Mouse (Mus musculus): Measurements from ENCODE around the gene Mcmbp. TPM values are rescaled to one million over a fixed set of nuclear protein-coding genes. Genes with fewer than 3 reads are reported as not detected.

Mcmbp gene
- total and polyA plus RNA-seq, 2 experiments from 2014 or later: 42.0 to 43.3 TPM

- WGBS: 41% methylated on average over 2 of the region's 2 CpGs
- no peaks in the 10 kb centered on the region for H3K27me3 ChIP-seq (ENCODE audit: insufficient read depth, low read length)
- no peak overlapping the region for H3K27ac ChIP-seq (ENCODE audit: low read depth, low read length)
- H3K4me3 ChIP-seq (ENCODE audit: low read depth, low read length): no peak overlapping the region
- H3K36me3 ChIP-seq (ENCODE audit: insufficient read depth): 0 out of 2 replicates have a peak, but pooled peaks cover 17% of the 10 kb centered on the region
- ATAC-seq: no peak
- TF ChIP-seq CTCF (IDR thresholded peaks at IDR 0.05; ENCODE audit: low read depth): no peak
- H3K4me1 ChIP-seq (ENCODE audit: insufficient read depth): 0 out of 2 replicates have a peak, but pooled peaks cover 8% of the 10 kb centered on the region
- no peak overlapping the region for H3K4me2 ChIP-seq (ENCODE audit: low read depth)
- no peaks in the 10 kb centered on the region for H3K9me3 ChIP-seq (ENCODE audit: low read length)
- H3K9ac ChIP-seq: no peak overlapping the region
- no peak for DNase-seq
Measured at GRCm38 (mm10) chr7:128668831-128669230, 71.5 kb downstream of the Mcmbp start.

DNA sequence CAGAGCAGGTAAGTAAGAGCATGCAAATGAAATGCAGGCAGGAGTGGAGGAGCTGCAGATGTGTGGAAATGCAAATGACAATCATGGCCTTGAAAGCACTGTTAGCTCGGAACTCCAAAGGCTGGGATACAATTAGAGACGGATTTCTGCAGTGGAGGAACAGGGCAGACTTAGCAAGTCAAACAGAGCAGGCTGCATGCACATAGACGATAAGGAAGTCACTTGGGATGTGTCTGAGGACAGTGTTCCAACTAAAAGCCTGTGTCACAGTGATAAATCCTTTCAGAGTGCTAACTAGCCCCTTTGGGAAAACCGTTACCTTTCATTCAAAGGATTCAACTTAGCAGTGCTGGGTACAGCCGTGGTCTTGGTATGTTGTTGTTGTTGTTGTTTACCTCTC lies 72.5 kb downstream of the Mcmbp start:
- ATAC-seq (no peak), DNase-seq (no peak)
- Histone ChIP-seq H3K9me3 (ENCODE audit: low read length) (no peaks in the 10 kb centered on the region), H3K4me3 (ENCODE audit: low read depth, low read length) (no peak overlapping the region), H3K4me2 (ENCODE audit: low read depth) (no peak overlapping the region), H3K27me3 (ENCODE audit: insufficient read depth, low read length) (no peaks in the 10 kb centered on the region), H3K27ac (ENCODE audit: low read depth, low read length) (no peak overlapping the region), H3K4me1 (ENCODE audit: insufficient read depth) (0 out of 2 replicates have a peak, but pooled peaks cover 8% of the 10 kb centered on the region), H3K9ac (no peak overlapping the region), H3K36me3 (ENCODE audit: insufficient read depth) (0 out of 2 replicates have a peak, but pooled peaks cover 17% of the 10 kb centered on the region)
- WGBS: 55% methylated on average over 5 of the region's 5 CpGs
- no peak for TF ChIP-seq CTCF (IDR thresholded peaks at IDR 0.05; ENCODE audit: low read depth)

GRCm38 (mm10) chr7:128664861-128665377 lies 75.4 kb downstream of the Mcmbp start:
- Histone ChIP-seq H3K36me3 (ENCODE audit: insufficient read depth) (0 out of 2 replicates have a peak, but pooled peaks cover 13% of the 10 kb centered on the region), H3K27me3 (ENCODE audit: insufficient read depth, low read length) (no peaks in the 10 kb centered on the region), H3K4me2 (ENCODE audit: low read depth) (no peak overlapping the region), H3K9ac (no peak overlapping the region), H3K4me3 (ENCODE audit: low read depth, low read length) (no peak overlapping the region), H3K27ac (ENCODE audit: low read depth, low read length) (no peak overlapping the region), H3K4me1 (ENCODE audit: insufficient read depth) (no peaks in the 10 kb centered on the region), H3K9me3 (ENCODE audit: low read length) (no peaks in the 10 kb centered on the region)
- no peak for DNase-seq
- TF ChIP-seq CTCF (IDR thresholded peaks at IDR 0.05; ENCODE audit: low read depth): no peak
- no peak for ATAC-seq
- 86% methylated on average over 11 of the region's 11 CpGs for WGBS

DNA sequence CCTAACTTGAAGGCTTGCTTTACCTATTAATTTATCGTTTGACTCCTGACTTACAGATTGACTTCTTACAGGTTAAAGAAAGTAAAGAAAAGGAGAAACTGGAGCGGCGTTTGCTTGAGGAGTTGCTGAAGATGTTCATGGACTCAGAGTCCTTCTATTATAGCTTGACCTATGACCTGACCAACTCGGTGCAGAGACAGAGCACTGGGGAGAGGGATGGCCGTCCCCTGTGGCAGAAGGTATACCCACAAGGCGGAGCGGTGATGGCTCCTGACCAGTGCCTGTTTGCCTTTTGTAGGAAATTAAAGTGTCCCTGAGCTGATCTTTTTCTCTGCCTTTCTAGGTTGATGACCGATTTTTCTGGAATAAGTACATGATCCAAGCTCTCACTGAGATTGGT lies 76.4 kb downstream of the Mcmbp start:
- no peak overlapping the region for H3K4me2 ChIP-seq (ENCODE audit: low read depth)
- 92% methylated on average over 8 of the region's 8 CpGs for WGBS
- no peak overlapping the region for H3K9ac ChIP-seq
- no peaks in the 10 kb centered on the region for H3K27me3 ChIP-seq (ENCODE audit: insufficient read depth, low read length)
- H3K9me3 ChIP-seq (ENCODE audit: low read length): no peaks in the 10 kb centered on the region
- no peak overlapping the region for H3K27ac ChIP-seq (ENCODE audit: low read depth, low read length)
- ATAC-seq (no peak), DNase-seq (no peak)
- no peak overlapping the region for H3K4me3 ChIP-seq (ENCODE audit: low read depth, low read length)
- H3K4me1 ChIP-seq (ENCODE audit: insufficient read depth): no peaks in the 10 kb centered on the region
- H3K36me3 ChIP-seq (ENCODE audit: insufficient read depth): 0 out of 2 replicates have a peak, but pooled peaks cover 13% of the 10 kb centered on the region
- TF ChIP-seq CTCF (IDR thresholded peaks at IDR 0.05; ENCODE audit: low read depth): no peak

DNA sequence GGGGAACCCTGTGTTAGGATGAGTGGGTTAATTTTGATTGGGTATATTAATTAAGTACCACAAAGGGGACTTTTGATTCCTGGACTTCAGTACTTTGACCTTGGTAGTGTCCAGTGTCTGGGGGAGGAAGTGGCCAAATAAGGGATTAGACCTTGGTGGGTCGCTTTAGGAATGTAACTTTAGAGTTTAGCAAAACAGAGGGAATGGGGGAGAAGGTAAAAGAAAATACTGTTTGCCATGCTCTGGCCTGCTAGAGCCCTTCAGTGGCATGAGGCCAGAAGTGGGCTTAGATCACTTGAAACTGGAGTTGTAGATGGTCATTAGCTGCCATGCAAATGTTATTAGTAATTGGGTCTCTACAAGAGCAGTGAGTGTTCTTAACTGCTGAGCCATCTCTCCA lies 83.3 kb downstream of the Mcmbp start:
- Histone ChIP-seq H3K4me3 (ENCODE audit: low read depth, low read length) (no peak overlapping the region), H3K4me2 (ENCODE audit: low read depth) (no peak overlapping the region), H3K4me1 (ENCODE audit: insufficient read depth) (no peaks in the 10 kb centered on the region), H3K9me3 (ENCODE audit: low read length) (no peaks in the 10 kb centered on the region), H3K27ac (ENCODE audit: low read depth, low read length) (no peak overlapping the region), H3K36me3 (ENCODE audit: insufficient read depth) (no peaks in the 10 kb centered on the region), H3K27me3 (ENCODE audit: insufficient read depth, low read length) (no peaks in the 10 kb centered on the region), H3K9ac (no peak overlapping the region)
- no peak for TF ChIP-seq CTCF (IDR thresholded peaks at IDR 0.05; ENCODE audit: low read depth)
- DNase-seq: no peak
- WGBS: 83% methylated on average over 1 of the region's 1 CpGs
- no peak for ATAC-seq

Other genes starting within 250 kb of the Mcmbp start
- gene Bag3, start 216.9 kb downstream of the Mcmbp start, total RNA-seq (2014; rRNA removed): 2.2 and 4.1 TPM in 2 replicates
- gene Bag3, start 216.9 kb downstream of the Mcmbp start, polyA plus RNA-seq (2015; fragmentation: Nextera tagmentation; extraction: Ambion mirVana): 3.0 and 3.8 TPM in 2 replicates
- 334 and 420 TPM in 2 replicates for gene Inpp5f, start 129.2 kb downstream of the Mcmbp start, total RNA-seq (2014; rRNA removed)
- 270 and 361 TPM in 2 replicates for gene Inpp5f, start 129.2 kb downstream of the Mcmbp start, polyA plus RNA-seq (2015; fragmentation: Nextera tagmentation; extraction: Ambion mirVana)
- 18.3 and 22.0 TPM in 2 replicates for gene Sec23ip, start 4.4 kb upstream of the Mcmbp start, total RNA-seq (2014; rRNA removed)
- 16.6 and 23.8 TPM in 2 replicates for gene Sec23ip, start 4.4 kb upstream of the Mcmbp start, polyA plus RNA-seq (2015; fragmentation: Nextera tagmentation; extraction: Ambion mirVana)